Mouse (Mus musculus): ENCODE data around the gene Apobec4.

DNA sequence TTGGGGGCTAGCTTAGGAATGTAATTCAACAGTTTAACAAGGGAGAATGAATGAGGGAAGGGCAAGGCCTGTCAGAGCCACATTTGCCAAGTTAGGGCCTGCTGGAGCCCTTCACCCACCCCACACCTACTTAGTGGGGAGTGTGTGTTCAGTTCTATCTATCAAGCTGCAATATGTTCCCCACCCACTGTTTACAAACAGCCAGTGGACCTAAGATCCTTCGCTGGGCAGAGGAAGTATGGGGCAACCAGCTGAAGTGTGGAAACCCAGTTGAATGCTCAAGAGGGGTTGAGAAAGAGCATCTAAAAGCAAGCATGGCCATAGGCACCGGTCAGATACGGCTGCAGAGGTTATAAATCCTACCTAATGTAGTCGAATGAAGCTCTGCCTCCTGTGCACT lies 36.6 kb downstream of the Apobec4 start:
- no peak for TF ChIP-seq CTCF (IDR thresholded peaks at IDR 0.05; ENCODE audit: insufficient read depth, low read length)
- TF ChIP-seq POLR2A (IDR thresholded peaks at IDR 0.05; ENCODE audit: borderline replicate concordance, extremely low read depth, low read depth, low read length): no peak
